Mouse (Mus musculus) retina, embryonic 14.5 days (tissue): Measurements from ENCODE around the gene Tanc1.

ENCODE experiments used
- DNase-seq: peaks from one replicate; pipeline ENCODE4 v3.0.0-alpha.2; 2015; ENCODE audit warnings: low spot score

The Tanc1 gene

DNA sequence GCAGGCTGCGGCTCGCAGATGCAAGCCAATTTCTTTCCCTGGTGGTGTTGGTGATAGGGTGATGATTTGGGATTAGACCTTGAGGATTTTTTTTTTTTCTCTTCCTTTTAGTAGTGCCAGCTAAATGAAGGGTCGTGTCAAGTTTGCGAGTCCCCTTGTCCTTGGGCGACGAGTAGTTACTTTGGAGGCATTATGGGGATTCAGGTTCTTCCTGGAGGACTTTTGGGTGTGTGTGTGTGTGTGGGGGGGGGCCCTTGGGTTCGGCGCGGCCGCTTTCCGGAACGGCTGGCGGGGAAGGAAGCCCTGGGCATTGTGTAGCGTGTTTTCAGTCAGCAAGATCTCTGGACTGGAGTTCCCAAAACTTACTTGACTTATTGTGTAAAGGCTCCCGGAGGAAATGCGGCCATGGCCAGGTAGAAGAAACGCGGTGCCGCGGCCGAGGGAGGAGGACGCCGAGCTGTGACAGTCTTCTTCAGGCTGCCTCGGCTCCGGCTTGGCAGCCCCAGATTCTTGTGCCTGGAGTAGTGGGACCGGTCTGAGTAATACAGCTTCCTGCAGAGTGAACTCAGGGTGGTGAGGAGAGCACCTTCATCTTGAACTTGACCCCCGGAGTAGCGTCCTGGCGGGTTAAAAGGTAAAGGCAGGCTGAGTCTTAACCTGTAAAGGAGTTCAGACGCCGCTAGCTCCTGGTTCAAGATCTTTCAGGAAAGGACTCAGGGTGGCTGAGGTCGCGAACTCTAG lies 1.1 kb downstream of the Tanc1 start:
- peak; percentile 42 for DNase-seq

DNA sequence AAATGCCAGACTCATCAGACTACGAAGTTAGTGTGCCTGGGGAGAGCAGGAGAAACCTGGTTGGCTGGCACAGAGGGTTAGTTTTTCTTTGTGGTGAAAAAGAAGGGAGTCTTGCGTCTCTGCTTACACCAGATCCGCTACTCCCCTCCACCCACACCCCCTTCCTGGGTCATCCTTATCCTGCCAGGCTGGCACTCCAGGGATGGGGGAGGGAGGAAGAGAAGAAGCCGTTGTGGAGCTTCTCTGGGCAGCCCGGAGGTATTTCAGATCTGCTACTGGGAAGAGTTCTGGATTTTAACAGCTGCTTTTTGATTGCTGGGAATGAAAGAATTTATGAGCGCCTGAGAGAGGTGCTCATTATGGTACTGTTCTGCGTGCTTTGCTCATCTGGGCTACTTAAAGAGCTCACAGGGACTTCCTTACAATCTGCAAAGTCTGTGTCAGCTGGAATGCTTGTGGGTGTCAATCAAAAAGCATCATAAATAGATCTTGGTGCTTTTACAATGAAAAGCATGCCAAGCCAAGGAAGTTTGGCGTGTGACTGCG lies 1.7 kb downstream of the Tanc1 start:
- peak; percentile 46 for DNase-seq

DNA sequence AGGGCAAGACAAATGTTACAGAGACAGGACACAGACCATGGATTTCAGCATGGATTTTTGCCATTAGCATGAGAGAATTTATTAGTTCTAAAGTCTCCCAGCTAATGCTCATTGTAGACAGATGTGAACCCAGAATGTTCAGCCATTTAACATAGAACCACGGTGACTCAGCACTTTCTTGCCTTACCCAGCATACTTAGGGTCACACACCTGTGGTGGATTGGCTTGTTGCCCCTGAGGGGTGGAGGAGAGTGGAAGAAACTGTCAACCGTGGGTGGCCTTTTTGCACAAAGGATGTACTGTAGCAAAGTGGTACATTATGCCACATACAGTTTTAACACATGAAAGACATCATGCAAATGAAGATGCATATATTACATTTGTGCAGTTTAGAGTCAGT lies 5.0 kb downstream of the Tanc1 start:
- DNase-seq: no peak

DNA sequence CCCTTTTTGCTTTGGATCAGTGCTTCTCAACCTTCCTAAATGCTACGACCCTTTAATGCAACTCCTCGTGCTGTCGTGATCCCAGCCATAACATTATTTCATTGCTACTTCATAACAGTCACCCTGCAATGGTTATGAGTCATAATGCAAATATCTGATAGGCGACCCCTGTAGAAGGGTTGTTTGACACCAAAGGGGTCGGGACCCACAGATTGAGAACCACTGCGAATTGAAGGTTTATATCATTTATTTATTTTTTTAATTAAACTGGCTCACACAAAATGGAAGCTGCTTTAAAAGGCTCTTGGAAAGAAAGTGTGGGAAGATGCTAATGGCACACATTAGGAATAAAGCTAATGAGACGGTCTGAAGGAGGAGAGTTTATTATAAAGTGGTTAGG lies 7.2 kb downstream of the Tanc1 start:
- no peak for DNase-seq

DNA sequence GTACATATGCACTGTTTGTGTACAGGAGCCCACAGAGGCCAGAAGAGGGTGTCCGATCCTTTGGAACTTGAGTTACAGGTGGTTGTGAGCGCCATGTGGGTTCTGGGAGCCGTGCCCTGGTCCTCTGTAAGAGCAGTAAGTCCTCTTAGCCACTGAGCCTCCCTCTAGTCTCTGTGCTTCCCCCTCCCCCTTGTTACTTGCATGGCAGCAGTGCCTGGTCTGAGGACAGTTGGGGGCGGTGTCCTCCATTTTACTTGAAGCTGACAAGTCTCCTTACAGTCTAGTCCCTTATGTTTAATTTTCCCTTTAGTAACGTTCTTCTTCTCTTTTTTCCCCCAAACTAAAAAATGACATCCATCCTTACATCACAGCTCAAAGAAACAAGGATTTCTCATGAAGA lies 8.8 kb downstream of the Tanc1 start:
- DNase-seq: no peak

DNA sequence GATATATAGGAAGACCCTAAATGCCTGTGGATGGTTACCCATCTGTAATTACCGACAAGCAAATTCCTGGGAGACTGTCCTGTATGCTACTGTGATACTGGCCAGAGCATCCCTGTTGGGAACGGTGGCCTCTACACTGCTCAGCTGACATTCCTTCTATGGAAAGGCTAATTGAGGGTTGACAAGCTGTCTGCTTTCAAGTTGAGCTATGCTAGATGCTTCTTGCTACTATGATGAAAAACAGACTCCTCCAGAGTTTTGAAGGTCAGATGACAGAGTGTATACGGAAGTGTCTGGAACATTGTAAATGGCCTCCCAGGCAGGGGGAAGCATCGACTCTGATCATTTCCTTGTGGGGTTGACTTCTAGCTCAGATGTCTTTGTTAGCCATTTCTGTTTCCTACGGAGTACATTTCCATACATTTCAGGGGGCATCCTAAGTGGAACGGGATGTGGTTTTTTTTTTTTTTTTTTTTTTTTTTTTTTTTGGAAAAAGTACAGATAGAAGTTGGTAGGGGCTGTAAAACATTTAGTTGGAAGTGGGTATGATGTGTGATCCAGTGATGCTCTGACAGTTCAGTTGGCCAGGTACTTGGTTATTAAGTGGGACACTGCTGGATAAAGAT lies 10.8 kb downstream of the Tanc1 start:
- no peak for DNase-seq

DNA sequence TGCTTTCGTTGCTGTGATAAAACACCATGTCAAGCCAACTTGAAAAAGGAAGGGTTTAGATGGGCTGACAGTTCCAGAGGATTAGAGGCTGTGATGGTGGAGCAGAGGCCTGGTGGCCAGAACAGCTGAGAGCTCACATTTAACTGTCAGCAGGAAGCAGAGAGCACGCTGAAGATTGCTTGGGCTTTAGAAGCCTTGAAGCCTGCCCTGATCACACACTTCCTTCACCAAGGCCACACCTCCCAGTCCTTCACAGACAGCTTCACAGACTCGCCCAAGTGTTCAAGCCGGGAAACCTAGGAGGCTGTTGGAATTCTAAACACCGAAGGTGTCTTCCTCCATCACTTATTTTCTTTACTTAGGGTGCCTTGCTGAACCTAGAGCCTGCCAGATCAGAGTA lies 12.0 kb downstream of the Tanc1 start:
- DNase-seq: no peak

DNA sequence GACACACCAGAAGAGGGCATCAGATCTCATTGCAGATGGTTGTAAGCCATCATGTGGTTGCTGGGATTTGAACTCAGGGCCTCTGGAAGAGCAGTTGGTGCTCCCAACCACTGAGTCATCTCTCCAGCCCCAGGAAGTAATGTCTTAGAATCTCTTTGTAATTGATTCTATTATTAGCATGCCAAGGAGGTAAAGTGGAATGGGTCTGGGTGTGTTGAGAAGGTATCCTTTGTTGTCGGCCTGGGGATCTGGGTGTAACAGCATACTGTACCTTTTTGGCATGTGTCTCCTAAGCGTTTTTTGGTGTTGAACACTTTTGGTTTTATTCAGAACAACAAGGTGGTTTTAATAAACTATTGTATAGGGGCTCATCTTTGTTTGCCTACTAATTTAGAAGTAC lies 13.6 kb downstream of the Tanc1 start:
- DNase-seq: no peak

DNA sequence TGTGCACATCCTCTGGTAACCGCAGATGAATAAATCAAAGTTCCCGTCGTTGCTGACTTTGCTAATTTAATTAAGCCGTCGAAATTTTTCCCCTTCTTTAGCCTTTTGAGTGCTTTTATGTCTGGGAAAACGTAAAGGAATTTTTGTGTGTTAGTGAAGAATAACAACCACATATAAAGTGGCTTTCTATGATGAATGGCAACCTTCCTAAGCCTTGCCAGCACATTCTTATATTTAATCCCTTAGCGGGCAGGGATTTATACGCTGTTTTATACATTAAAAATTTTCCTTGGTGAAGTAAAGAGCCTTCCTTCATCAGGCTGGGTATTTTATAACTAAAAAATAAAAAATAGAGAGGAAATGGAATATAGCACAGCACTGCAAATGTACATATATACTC lies 14.1 kb downstream of the Tanc1 start:
- no peak for DNase-seq

DNA sequence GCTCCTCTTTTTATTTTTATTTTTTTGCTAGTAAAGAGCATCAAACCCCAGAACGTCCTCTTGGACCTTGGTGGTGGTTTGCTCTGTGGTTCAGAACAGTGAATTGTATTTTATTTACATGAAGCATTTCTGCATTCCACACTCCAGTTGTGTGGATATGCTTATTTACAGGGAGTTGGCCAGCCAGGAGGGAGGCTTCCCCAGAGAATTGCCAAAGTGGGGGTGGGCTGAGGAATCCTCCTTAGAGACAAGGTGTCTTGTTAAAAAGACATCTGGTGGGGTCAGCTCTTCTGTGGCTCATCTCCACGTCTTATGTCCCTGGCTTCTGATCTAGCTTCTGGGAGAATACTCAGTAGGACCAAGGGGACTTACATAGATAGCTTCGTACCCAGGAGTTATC lies 14.6 kb downstream of the Tanc1 start:
- no peak for DNase-seq

DNA sequence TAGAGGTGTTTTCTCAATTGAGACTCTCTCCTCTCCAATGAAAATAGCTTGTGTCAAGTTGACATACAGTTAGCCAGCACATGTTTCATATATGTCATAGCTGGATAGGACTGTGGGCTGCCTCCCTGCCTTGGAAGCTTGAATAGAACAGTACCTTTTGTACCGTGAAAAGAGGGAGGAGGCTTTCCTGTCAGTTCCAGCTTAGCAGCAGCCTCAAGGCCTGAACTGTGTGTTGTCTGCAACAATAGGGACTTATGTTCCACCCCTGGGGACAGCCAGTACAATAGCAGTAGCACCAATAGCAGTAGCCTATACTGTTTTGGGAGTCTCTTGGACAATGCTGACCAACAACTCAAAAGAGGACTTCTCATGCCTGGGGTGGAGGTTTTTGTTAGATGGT lies 15.7 kb downstream of the Tanc1 start:
- no peak for DNase-seq

DNA sequence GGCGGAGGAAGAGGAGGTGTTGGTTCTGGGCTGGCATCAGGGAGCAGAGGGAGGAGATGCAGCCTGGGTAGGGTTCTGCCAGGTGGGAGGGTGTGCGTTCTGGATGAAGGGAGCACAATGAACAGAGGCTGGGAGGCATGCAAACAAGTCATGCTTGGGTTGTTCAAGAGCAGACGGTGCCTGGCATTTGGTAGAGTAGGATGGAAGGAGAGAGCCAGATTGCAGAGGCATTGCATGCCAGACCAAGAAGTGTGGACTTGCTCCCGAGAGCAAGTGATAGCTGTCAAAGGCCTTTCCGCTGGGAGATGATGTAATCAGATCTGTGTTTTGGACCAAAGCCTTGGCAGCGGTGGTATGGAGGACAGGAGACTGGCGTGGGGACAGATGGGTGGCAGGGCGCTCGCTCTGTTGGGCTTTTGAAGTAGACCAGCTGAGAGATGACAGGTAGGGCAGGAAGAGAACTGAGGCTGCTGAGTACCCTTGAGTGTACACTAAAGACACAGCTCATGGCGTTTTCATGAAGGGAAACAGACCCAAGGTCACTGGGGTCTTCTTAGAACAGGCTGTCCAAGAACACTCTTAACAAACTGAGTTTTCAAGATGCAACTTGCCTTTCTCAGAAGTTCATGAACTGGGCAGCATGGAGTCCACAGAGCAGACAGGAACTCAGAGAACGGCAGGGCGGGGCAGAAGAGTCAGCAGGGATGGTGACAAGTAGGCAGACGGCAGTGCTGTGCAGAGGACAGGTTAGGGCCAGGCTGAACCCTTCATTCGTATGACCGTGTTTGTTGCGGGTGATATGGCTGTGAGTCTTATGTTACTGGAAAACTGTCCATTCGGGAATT lies 16.4 kb downstream of the Tanc1 start:
- no peak for DNase-seq

DNA sequence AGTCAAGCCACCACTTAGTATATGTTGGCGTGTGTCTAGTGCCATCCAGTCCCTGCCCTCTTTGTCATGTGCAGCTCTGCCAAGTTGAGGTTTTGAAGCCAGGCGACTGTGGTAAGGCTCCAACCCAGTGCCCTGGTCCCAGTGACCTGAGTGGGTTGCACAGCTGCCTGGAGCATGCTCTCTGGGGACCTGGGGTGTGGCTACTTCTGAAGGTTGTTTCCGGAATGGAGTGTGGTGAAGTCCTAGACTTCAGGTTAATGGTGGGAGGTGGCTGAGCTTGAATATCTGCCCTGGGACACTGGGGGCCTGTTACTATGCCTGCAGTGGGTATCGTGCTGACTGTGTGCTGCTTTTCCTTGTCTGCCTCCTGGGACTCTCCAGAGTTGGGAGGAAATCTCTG lies 18.0 kb downstream of the Tanc1 start:
- no peak for DNase-seq

DNA sequence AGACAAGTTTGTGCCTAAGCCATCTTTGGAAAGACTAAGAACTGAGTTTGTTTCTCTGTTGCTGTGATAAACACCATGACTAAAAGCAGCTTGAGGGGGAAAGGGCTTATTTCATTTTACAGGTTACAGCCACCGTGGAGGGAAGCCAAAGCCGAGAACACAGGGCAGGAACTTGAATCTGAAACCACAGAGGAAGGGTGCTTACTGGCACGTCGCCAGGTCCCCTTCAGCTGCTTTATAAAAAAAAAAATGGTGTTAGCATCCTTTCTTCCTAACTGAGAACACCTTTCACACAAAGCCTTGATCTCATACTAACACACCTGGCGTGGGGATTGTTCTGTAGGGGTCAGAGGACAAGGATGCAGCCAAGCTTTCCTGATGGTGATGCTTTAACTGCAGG lies 19.6 kb downstream of the Tanc1 start:
- DNase-seq: no peak

DNA sequence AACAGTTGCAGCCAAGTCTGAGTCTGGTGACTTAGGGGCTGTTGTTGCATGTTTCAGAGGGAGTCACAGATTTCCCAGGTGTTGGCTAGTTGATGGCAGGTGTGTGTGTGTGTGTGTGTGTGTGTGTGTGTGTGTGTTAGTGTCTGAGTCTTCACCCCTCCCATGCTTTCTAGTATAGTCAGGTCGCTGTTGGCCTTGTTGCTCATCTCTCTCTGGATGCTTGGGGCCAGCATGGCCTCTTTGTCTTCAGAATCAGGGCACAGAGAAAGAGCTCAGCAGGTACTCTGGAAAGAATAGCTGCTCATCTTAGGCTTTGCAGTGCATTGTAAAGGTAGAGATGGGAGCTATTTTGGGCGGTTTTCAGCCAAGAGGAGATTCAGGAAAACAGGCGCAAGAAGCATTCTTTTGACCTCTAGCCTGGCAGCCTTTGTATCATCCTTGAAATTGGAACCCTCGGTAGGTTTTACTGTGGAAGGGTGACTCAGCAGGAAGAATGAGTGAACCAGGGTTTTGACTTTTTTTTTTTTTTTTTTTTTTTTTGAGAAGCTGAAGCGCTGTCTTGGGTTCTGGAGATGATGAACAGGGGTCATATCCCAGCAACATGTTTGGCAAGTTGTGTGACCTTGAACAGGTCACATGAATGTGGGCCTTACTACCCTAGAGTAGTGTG lies 22.1 kb downstream of the Tanc1 start:
- DNase-seq: no peak

DNA sequence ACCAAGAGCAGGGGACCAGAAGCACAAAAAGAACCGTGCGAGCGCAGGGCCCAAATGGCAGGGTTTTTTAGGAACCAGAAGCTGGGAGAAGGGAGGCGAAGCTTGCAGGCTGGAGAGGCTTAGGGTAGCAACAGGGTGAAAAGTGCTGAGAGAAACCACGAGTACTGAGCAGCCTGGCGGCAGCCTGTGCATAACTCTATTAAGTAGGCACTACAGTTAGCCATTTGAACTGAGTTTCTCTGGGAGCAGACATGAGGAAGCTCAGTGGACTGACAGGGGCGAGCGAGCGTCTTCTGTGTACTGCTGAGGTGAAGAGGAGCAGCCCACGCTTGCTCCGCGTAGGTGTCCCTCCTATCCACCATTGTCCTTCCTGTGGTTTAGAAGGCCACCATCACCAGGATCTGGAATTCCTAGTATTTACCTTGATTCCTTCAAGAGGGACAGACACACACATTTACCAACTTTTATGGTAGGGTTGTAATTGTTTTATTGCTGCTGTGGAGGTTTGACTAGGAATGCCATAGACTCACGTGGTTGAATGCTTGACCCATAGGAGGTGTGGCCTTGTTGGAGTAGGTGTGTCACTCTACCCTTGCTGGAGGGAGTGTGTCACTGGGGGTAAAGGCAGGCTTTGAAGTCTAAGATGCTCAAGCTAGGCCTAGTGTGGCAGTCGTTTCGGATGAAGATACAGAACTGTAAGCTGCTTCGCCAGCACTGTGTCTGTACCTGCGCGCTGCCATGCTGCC lies 25.4 kb downstream of the Tanc1 start:
- no peak for DNase-seq

DNA sequence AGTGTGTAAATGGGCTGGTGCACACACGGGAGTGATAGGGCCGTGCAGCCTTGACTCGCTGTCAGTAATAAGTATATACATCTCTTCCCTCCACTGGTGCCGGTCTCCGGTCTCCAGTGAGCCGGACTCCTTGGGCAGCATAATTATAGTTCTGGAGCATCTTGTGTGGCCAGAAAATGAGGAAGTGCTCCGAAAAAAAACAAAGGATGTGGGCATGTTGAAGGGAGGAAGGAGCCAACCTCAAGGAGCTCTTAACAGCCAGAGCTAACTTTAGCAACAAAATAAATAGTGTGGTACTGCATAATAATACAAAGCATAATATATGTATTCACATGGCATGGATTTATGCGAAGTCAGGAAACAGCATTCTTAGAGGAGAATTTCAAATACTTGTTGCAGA lies 30.9 kb downstream of the Tanc1 start:
- DNase-seq: no peak

DNA sequence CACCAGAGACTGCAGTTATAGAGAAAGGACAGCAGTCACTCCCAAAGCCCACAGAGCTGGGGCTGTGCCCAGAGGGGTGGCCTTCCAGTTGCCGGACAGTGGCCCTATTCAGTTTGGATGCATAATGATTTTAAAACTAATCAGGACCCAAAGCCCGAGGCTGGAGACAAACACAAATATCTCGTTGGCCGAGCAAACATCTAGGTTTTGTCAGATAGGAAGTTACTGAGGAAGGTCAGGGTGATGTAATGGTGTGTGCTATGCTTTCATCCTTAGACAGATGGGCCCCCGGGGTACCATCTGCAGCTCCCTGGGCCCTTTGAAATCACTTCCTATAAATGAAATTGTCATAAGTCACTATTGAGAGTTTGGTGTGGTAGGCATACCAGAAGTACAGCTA lies 33.0 kb downstream of the Tanc1 start:
- no peak for DNase-seq

DNA sequence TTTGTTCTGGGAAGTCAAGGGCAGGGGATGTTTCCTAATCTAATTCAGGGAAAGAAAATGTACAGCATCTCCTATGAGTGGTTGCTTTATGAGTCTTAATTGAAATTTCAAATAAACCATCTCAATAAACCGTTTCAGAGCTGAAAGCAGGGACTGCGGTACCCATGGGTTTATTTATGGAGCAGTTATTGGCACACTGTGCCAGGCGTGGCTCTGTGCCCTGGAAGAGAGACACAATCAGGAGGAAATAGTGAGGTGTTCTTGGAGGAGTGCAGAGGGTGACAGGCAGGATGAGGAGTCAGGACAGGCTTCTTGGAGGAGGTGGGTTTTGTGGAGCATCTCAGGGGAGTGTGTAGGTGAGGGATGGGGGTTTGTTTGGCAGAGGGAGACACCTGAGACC lies 33.7 kb downstream of the Tanc1 start:
- DNase-seq: no peak

DNA sequence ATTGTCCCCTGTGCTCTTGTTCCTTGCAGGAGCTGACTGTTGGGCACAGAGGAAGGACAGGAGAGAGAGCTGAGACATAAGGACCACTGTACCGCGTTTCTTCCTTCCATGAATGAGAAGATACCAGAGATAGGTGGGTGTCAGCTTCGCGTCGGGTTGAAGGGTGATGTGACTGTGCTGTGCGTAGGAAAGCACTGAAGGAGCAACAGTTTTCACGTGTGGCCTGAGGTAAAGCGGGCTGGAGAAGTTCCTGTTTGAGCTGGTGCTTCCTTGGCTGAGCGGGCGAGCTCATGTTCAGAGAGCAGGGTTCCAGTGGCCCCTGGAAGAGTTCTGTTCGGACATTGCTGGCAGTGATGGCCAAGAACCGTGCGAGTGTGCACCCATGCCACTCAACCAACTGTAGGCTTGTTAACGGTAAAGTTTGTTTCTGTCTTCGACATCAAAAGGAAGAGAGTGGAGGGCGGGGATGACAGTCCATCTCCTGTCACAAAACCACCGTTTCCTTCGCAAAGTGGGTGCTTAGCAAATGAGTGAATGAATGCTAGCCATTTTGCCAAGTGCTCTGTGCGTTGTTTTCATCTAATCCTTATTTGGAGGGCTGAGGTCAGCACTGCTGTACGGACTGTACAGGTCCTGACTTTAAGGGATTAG lies 35.0 kb downstream of the Tanc1 start:
- no peak for DNase-seq

DNA sequence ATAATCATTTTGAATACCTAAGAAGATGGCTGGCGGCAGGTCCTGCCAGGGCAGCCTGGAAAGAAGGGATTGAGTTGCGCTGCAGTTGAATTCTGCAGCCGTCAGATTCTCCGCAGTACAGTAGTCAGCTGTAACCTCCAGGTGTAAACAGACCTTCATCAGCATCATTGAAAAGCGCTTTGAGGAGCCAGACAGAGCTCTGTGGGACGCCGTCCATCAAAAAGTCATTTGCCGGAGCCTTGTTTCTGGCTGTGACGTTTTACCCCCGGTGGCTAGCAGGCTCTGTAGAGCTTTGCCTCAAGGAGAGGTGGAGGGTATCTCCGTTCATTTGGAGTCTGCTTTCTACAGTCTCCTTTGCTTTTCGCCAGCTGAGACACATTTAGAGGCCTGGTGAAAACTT lies 36.6 kb downstream of the Tanc1 start:
- no peak for DNase-seq
